Mouse (Mus musculus): ENCODE measurements at regions not wholly inside any gene's neighbourhood (a gene's known extent, or its start where the extent isn't known, plus 50 kb on each side); places are given as distances from the start of the nearest gene placed in this dataset.

DNA sequence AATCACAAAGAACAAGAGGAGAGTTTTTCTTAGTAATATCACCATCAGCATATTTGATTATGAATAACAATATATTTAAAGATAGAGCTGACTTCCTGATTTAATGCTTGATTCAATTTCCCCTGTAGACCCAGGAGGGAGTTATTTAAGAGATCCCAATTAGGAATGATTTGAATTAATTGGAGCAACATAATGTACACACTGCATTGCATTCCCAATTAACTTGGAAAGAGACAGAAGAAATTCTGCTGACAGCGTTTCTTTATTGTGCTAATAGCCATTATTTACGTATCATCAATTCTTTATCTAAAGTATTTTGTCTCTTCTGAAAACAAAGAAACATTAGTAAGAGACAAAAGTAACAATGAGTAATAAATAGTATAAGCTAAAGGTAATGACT lies 1491.2 kb upstream of the Cited2 start:
- Histone ChIP-seq H3K9me3 (replicated peaks; ENCODE audit: control insufficient read depth, low read length) (no peaks in the 10 kb centered on the region), H3K9ac (ENCODE audit: low read length) (no peak overlapping the region), H3K27ac (ENCODE audit: low read depth, low read length) (no peak overlapping the region), H3K27me3 (replicated peaks; ENCODE audit: control insufficient read depth, insufficient read depth, low read length) (0 out of 2 replicates have a peak, but pooled peaks cover 3% of the 10 kb centered on the region), H3K4me1 (ENCODE audit: control insufficient read depth, insufficient read depth, low read length) (no peaks in the 10 kb centered on the region), H3K4me2 (ENCODE audit: low read length) (no peak overlapping the region), H3K36me3 (ENCODE audit: control insufficient read depth, insufficient read depth, low read length) (no peaks in the 10 kb centered on the region), H3K4me3 (ENCODE audit: low read depth, low read length) (no peak overlapping the region)
- DNase-seq (ENCODE audit: low spot score) (peak; percentile 52), ATAC-seq (0 out of 2 replicates have a peak, but pooled peaks have one; percentile 42)
- 24% methylated on average over 2 of the region's 2 CpGs for WGBS

DNA sequence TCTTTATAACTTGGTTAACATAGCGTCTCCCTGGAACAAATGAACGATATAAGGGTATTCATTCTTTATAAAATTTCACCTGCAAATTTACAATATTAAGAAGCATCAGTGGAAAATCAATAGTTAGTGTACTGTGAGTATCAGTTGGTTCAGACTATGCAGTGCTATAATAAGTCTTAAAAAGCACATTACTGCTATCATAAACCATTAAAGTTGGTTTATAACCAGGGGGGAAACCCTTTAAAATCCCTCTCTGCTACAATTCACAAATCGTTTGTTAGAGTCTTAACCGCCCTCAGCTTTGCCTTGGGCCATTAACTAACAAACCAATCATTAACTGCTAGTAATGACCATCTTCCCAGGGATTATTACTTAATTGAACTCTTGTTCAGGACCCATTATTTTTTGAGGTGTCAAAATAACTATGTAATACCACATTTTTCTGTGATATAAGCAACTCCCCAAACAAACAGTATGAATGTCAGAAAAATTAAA lies 1489.4 kb upstream of the Cited2 start:
- no peak overlapping the region for H3K27ac ChIP-seq (ENCODE audit: low read depth, low read length)
- H3K9me3 ChIP-seq (replicated peaks; ENCODE audit: control insufficient read depth, low read length): no peaks in the 10 kb centered on the region
- no peak for DNase-seq (ENCODE audit: low spot score)
- H3K9ac ChIP-seq (ENCODE audit: low read length): no peak overlapping the region
- no peak overlapping the region for H3K4me2 ChIP-seq (ENCODE audit: low read length)
- no peaks in the 10 kb centered on the region for H3K4me1 ChIP-seq (ENCODE audit: control insufficient read depth, insufficient read depth, low read length)
- 60% methylated on average over 4 of the region's 4 CpGs for WGBS
- ATAC-seq: no peak
- 0 out of 2 replicates have a peak, but pooled peaks cover 3% of the 10 kb centered on the region for H3K27me3 ChIP-seq (replicated peaks; ENCODE audit: control insufficient read depth, insufficient read depth, low read length)
- no peak overlapping the region for H3K4me3 ChIP-seq (ENCODE audit: low read depth, low read length)
- H3K36me3 ChIP-seq (ENCODE audit: control insufficient read depth, insufficient read depth, low read length): no peaks in the 10 kb centered on the region

DNA sequence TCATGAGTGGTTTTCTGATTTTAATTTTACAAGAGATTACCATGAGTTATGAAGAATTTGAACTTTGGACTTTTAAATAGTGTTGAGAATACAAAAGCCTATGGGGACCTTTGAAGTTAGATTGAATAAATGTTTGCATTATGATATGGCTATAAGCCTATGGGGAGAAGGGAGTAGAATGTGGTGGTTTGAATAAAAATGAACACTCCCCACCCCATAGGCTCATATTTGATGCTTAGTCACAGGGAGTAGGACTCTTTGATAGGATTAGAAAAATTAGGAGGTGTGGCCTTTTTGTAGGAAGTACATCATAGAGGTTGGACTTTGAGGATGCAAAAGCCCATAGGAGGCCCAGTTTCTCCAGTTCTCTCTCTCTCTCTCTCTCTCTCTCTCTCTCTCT lies 1466.7 kb upstream of the Cited2 start:
- DNase-seq (ENCODE audit: low spot score): no peak
- H3K4me1 ChIP-seq (ENCODE audit: control insufficient read depth, insufficient read depth, low read length): no peaks in the 10 kb centered on the region
- H3K4me2 ChIP-seq (ENCODE audit: low read length): no peak overlapping the region
- H3K36me3 ChIP-seq (ENCODE audit: control insufficient read depth, insufficient read depth, low read length): no peaks in the 10 kb centered on the region
- no peak overlapping the region for H3K4me3 ChIP-seq (ENCODE audit: low read depth, low read length)
- H3K9ac ChIP-seq (ENCODE audit: low read length): no peak overlapping the region
- ATAC-seq: no peak
- H3K9me3 ChIP-seq (replicated peaks; ENCODE audit: control insufficient read depth, low read length): no peaks in the 10 kb centered on the region
- H3K27ac ChIP-seq (ENCODE audit: low read depth, low read length): no peak overlapping the region
- H3K27me3 ChIP-seq (replicated peaks; ENCODE audit: control insufficient read depth, insufficient read depth, low read length): no peaks in the 10 kb centered on the region

DNA sequence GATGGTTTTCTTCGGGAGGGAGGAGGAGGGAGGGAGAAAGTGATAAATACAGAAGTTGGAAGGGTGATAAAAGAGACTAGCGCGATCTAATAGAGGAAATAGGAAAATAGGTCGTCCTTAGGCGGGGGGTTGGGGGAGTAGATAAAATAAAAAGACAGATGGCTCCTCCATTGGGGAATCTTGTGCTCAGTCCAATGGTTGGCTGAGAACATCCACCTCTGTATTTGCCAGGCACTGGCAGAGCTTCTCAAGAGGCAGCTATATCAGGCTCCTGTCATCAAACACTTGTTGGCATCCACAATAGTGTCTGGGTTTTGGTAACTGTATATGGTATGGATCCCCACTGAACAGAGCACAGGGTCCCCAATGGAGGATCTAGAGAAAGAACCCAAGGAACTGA lies 1450.2 kb upstream of the Cited2 start:
- no peak overlapping the region for H3K4me3 ChIP-seq (ENCODE audit: low read depth, low read length)
- no peaks in the 10 kb centered on the region for H3K27me3 ChIP-seq (replicated peaks; ENCODE audit: control insufficient read depth, insufficient read depth, low read length)
- H3K4me2 ChIP-seq (ENCODE audit: low read length): no peak overlapping the region
- no peak overlapping the region for H3K9ac ChIP-seq (ENCODE audit: low read length)
- no peak overlapping the region for H3K27ac ChIP-seq (ENCODE audit: low read depth, low read length)
- no peaks in the 10 kb centered on the region for H3K36me3 ChIP-seq (ENCODE audit: control insufficient read depth, insufficient read depth, low read length)
- DNase-seq (ENCODE audit: low spot score): no peak
- no peak for ATAC-seq
- WGBS: 77% methylated on average over 5 of the region's 5 CpGs
- no peaks in the 10 kb centered on the region for H3K9me3 ChIP-seq (replicated peaks; ENCODE audit: control insufficient read depth, low read length)
- H3K4me1 ChIP-seq (ENCODE audit: control insufficient read depth, insufficient read depth, low read length): no peaks in the 10 kb centered on the region

DNA sequence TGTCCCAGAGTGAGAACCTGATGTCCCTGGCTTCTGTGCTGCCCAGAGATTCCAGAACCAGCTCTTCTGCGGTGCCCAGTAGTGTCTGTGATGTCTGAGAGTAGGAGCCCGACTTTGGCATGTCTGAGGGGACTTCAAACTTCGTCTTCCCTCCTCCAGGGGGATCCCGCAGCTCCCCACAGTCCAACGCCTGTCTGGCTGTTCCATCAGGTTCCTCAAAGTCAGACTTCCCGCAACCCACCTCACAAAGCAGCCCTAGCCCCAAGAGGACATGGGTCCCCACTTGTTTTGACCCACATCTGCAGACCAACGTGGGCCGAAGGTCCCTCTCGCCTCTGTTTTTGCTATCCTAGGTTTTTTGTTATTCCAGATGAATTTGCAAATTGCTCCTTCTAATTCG lies 1406.0 kb upstream of the Cited2 start:
- Histone ChIP-seq H3K9ac (ENCODE audit: low read length) (no peak overlapping the region), H3K9me3 (replicated peaks; ENCODE audit: control insufficient read depth, low read length) (no peaks in the 10 kb centered on the region), H3K36me3 (ENCODE audit: control insufficient read depth, insufficient read depth, low read length) (no peaks in the 10 kb centered on the region), H3K4me1 (ENCODE audit: control insufficient read depth, insufficient read depth, low read length) (no peaks in the 10 kb centered on the region), H3K4me3 (ENCODE audit: low read depth, low read length) (no peak overlapping the region), H3K27me3 (replicated peaks; ENCODE audit: control insufficient read depth, insufficient read depth, low read length) (no peaks in the 10 kb centered on the region), H3K4me2 (ENCODE audit: low read length) (no peak overlapping the region), H3K27ac (ENCODE audit: low read depth, low read length) (no peak overlapping the region)
- no peak for DNase-seq (ENCODE audit: low spot score)
- ATAC-seq: no peak
- 87% methylated on average over 10 of the region's 10 CpGs for WGBS

GRCm38 (mm10) chr10:16337546-16337945 lies 1385.5 kb upstream of the Cited2 start:
- no peak overlapping the region for H3K9ac ChIP-seq (ENCODE audit: low read length)
- 91% methylated on average over 1 of the region's 1 CpGs for WGBS
- no peaks in the 10 kb centered on the region for H3K4me1 ChIP-seq (ENCODE audit: control insufficient read depth, insufficient read depth, low read length)
- no peak overlapping the region for H3K4me3 ChIP-seq (ENCODE audit: low read depth, low read length)
- no peaks in the 10 kb centered on the region for H3K27me3 ChIP-seq (replicated peaks; ENCODE audit: control insufficient read depth, insufficient read depth, low read length)
- no peak for DNase-seq (ENCODE audit: low spot score)
- ATAC-seq: no peak
- no peaks in the 10 kb centered on the region for H3K9me3 ChIP-seq (replicated peaks; ENCODE audit: control insufficient read depth, low read length)
- no peak overlapping the region for H3K4me2 ChIP-seq (ENCODE audit: low read length)
- no peaks in the 10 kb centered on the region for H3K36me3 ChIP-seq (ENCODE audit: control insufficient read depth, insufficient read depth, low read length)
- H3K27ac ChIP-seq (ENCODE audit: low read depth, low read length): no peak overlapping the region

DNA sequence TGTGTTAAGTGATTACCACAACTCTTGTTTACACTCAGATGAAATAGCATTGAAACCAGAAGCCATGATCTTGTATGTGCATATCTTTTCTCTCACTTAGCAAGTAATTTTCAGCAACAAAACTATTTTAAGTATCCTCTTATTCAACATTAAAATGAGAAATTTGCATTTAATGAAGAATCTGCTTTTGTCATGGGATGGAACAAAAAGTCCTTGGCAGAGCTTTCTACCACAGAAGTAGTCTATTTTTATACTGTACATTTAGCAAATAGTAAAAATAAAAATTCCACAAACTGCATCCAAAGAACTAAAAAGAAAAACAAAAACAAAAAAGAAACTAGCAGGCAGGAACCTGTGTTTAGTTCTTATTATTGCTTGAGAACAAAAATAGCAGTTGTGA lies 1381.5 kb upstream of the Cited2 start:
- Histone ChIP-seq H3K27ac (ENCODE audit: low read depth, low read length) (no peak overlapping the region), H3K27me3 (replicated peaks; ENCODE audit: control insufficient read depth, insufficient read depth, low read length) (no peaks in the 10 kb centered on the region), H3K4me1 (ENCODE audit: control insufficient read depth, insufficient read depth, low read length) (no peaks in the 10 kb centered on the region), H3K36me3 (ENCODE audit: control insufficient read depth, insufficient read depth, low read length) (no peaks in the 10 kb centered on the region), H3K4me2 (ENCODE audit: low read length) (no peak overlapping the region), H3K4me3 (ENCODE audit: low read depth, low read length) (no peak overlapping the region), H3K9ac (ENCODE audit: low read length) (no peak overlapping the region), H3K9me3 (replicated peaks; ENCODE audit: control insufficient read depth, low read length) (no peaks in the 10 kb centered on the region)
- DNase-seq (ENCODE audit: low spot score) (no peak), ATAC-seq (no peak)

DNA sequence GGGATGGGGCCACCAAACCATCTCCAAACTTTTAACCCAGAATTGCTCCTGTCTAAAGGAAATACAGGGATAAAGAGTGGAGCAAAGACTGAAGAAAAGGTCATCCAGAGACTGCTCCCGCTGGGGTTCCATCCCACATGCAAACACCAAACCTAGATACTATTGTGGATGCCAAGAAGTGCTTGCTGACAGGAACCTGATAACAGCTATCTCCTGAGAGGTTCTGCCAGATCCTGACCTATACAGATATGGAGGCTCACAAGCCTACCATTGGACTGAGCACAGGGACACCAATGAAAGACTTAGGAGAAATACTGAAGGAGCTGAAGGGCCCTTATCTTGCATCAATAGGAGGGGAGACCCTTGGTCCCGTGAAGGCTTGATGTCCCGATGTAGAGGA lies 1359.0 kb upstream of the Cited2 start:
- no peak overlapping the region for H3K9ac ChIP-seq (ENCODE audit: low read length)
- H3K27me3 ChIP-seq (replicated peaks; ENCODE audit: control insufficient read depth, insufficient read depth, low read length): no peaks in the 10 kb centered on the region
- H3K4me1 ChIP-seq (ENCODE audit: control insufficient read depth, insufficient read depth, low read length): no peaks in the 10 kb centered on the region
- H3K27ac ChIP-seq (ENCODE audit: low read depth, low read length): no peak overlapping the region
- WGBS: 96% methylated on average over 3 of the region's 3 CpGs
- no peak overlapping the region for H3K4me2 ChIP-seq (ENCODE audit: low read length)
- no peaks in the 10 kb centered on the region for H3K36me3 ChIP-seq (ENCODE audit: control insufficient read depth, insufficient read depth, low read length)
- no peak overlapping the region for H3K4me3 ChIP-seq (ENCODE audit: low read depth, low read length)
- DNase-seq (ENCODE audit: low spot score) (no peak), ATAC-seq (no peak)
- H3K9me3 ChIP-seq (replicated peaks; ENCODE audit: control insufficient read depth, low read length): no peaks in the 10 kb centered on the region
